Mouse (Mus musculus) frontal cortex, postnatal 14 days (tissue): Measurements from ENCODE around the gene Klhl31.

Source experiments
- DNase-seq, 2 experiments: peaks; one replicate each; pipeline ENCODE4 v3.0.0; 2022; ENCODE audit warnings: low spot score in 2 of 2

Klhl31 gene

GRCm38 (mm10) chr9:77623318-77624050 is 12.8 kb upstream of the Klhl31 start:
- DNase-seq: no peak

GRCm38 (mm10) chr9:77624171-77624570 is 12.1 kb upstream of the Klhl31 start:
- no peak for DNase-seq

DNA sequence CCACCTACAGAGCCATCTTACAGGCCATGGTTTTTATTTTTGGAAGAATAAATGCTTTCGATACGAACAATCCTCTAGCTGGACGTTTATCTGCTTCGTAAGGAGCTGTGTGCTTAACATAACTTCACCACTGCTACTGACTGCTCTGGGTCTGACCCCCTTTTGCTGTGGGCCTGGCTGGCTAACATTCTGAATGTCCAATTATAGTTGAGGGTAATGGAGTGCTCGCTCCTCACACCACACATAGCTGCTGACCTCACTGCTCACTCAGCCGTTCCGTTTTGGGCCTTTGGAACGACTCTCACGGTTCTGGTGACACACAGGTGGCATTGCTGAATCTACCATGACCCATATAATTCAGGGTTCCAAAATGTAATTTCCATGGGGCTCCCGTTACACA is 7.6 kb upstream of the Klhl31 start:
- DNase-seq: no peak

DNA sequence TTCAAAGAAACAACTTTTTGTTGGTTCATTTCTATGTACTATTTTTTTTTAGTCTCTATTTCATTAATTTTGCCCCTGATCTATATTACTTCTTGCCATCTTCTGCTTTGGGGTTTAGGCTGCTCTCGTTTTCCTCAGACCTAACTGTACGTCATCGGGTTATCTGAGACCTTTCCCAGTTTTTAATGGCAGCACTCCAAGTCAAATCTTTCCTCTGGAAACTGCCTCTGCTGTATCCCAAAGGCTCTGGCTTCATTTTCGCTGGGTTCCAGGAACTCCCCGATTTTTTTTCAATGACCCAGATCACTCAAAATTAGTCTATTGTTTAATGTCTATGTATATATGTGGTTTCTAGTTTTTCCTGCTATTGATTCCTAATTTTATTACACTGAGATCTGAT is 6.6 kb upstream of the Klhl31 start:
- DNase-seq: no peak

DNA sequence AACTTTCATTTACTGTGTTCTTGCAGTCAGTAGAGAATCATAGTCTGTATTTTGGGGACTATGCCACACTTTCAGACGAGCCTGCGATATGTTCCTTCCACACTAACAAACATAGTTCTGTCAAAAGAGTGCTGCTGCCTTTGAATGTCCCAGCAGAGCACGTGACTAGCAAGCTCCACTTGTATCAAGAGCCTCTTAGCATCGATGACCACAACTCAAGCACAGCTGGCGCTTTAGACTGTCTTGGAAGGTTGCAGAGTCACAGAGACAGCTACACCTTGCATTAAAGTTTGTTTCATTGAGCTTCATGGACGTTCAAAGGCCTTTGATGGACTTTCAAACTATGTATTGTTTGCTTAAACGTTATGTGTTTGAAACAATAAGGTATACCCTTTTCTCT is 5.5 kb upstream of the Klhl31 start:
- no peak for DNase-seq

DNA sequence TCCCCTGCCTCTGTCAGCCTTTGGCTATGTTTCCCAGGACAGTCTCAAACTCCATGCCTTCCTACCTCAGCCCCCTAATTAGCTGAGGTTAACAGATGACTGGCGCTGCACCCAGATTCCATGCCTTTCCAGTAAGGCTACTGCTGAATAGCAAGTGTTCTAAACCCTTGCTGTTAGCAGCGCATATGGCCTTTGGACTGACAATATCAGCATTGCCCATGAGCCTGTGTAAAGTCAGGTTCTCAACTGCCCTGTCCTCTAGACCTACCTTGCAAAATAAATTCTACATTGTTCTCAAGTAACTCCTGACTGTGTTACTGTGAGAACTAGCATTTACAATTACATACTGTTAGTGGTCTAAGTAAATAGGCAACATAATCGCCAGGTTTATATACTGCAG is 3.9 kb upstream of the Klhl31 start:
- DNase-seq: no peak

DNA sequence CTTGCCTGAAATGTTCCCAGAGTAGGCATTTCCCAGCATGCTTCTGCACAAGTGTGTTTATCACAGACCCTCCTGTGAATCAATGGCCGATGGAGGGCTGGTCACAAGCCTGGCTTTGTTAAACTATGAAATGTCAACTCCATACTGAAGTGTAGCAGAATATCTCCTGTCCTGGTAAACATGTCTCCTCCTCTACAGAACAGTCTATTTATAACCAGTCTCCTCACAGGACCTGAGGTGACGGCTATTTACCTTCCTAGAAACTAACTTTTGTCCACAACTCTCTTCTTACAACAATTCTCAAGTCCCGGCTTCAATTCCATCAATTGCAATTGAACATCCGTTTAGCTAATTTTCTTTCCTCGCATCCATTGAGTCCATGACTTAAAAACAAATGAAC is 297 bp upstream of the Klhl31 start:
- no peak for DNase-seq

DNA sequence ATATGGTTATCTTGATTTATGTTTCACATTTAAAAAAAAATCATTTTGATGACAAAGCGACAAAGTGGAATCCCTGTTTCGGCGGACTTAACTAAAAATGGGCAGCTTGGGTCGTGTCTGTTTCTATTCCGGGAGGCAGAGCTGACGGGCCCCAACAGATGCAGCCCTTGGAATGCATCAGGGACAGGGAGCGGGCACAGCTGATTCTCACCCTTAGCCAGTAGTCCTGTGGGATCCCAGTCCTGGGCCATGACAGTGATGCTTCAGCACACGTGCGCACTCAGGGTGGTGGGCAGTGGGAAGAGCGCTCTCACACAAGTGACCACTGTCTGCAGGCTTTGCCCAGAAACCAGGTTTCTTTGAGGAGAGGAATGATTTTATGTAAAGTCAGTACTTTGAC is 1.1 kb downstream of the Klhl31 start:
- no peak for DNase-seq

GRCm38 (mm10) chr9:77645176-77645575 is 8.9 kb downstream of the Klhl31 start:
- DNase-seq: no peak

DNA sequence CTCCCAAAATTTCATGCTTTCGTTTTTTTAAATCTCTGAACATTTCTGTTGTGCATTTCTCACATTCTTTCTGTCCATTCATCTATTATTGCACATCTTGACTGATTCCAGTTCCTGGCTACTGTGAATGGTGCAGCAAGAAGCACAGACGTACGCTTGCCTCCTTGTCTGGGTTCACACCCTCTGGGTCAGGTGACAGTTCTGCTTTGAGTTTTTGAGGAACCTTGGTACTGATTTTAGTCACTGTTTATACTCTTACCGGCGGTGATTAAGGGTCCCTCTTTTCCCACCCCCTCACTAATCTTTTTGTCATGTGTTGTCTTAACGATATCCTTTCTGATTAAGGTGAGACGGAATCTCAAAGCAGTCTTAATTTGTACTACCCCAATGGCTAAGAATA is 15.5 kb downstream of the Klhl31 start:
- DNase-seq: no peak

- DNase-seq: no peak
Measured at GRCm38 (mm10) chr9:77653907-77654306, 17.6 kb downstream of the Klhl31 start.

GRCm38 (mm10) chr9:77655181-77655934 is 19.1 kb downstream of the Klhl31 start:
- DNase-seq: peak; percentile 21 to 25

DNA sequence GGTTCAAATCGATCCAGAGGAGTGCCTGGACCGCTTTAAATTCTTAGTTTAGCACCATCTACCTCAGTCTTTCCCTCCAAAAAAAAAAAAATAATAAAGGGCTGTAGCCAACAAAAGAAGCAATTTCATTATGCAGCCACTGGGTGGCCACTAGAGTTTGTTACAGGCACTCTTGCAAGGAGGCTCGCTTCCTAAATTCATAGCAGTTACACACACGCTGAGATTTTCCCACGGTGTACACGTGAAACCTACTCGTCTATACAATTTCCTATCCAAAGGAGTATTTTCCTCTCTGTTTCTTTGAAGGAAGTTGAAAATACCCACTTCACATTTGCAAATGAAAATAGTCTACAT is 19.6 kb downstream of the Klhl31 start:
- peak in 1 of 2 experiments; percentile 44 for DNase-seq

GRCm38 (mm10) chr9:77662917-77663316 is 26.6 kb downstream of the Klhl31 start:
- DNase-seq: no peak

GRCm38 (mm10) chr9:77670095-77670494 is 33.8 kb downstream of the Klhl31 start:
- no peak for DNase-seq

DNA sequence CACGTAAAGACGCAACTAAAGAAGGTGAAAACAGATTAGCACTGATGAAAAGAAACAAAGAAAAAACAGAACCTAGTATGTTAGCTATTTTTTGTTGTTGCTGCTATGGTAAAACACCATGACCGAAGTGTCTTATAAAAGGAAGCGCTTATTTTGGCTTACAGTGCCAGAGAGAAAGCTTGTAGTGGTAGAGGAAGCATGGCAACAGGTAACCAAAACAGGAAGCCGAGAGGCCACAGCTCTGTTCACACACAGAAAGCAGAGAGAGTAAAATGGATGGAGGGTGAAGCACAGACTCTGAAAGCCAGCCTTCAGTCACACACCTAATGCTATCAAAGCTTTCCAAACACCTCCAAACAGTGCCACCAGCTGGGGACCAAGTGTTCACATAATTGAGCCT is 34.7 kb downstream of the Klhl31 start:
- DNase-seq: no peak

DNA sequence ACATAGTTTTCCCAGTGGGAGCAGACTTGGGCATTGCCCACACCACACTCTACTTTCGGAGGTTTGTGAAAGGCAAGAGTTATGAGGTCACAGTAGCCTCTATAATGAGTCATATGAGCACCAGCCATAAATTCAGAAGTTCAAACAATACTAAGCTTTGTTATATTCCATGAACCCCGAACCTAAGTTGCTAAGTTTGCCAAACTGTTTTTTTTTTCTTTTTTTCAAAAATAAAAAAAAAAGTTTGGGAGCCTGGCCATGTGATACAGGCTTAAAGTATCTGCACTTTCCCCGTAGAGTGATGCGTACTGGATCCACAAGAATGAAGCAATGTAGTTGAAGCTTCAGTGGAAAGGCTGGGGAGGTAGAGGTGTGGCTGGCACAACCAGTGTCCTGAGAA is 36.9 kb downstream of the Klhl31 start:
- no peak for DNase-seq

- DNase-seq: no peak
Measured at GRCm38 (mm10) chr9:77673986-77674385, 37.7 kb downstream of the Klhl31 start.

GRCm38 (mm10) chr9:77684938-77685337 is 48.6 kb downstream of the Klhl31 start:
- DNase-seq: no peak

- no peak for DNase-seq
Measured at GRCm38 (mm10) chr9:77685825-77686500, 49.7 kb downstream of the Klhl31 start.

- no peak for DNase-seq
Measured at GRCm38 (mm10) chr9:77692707-77693106, 56.4 kb downstream of the Klhl31 start.

- no peak for DNase-seq
Measured at GRCm38 (mm10) chr9:77693405-77693804, 57.1 kb downstream of the Klhl31 start.

DNA sequence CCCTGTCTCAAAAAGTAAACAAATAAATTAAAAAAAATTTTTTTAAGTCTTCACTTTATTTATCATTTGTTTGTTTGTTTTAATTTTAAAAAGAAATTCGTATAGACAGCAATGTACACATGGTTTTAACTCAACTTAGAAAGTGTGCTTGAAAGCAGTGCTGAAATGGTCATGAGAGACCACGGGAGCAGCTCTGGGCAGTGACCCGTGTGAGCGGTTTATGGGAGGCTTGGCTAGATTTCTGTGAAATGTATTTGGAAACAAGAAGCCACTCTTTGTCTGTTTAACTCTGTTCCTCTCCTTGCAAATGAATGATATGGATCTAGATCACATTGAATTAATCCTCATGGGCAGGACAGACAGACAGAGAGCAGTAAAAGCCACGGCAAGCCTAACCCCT is 59.3 kb downstream of the Klhl31 start:
- DNase-seq: no peak
